Mouse (Mus musculus): ENCODE measurements around the gene Otud1.

Gene Otud1

DNA sequence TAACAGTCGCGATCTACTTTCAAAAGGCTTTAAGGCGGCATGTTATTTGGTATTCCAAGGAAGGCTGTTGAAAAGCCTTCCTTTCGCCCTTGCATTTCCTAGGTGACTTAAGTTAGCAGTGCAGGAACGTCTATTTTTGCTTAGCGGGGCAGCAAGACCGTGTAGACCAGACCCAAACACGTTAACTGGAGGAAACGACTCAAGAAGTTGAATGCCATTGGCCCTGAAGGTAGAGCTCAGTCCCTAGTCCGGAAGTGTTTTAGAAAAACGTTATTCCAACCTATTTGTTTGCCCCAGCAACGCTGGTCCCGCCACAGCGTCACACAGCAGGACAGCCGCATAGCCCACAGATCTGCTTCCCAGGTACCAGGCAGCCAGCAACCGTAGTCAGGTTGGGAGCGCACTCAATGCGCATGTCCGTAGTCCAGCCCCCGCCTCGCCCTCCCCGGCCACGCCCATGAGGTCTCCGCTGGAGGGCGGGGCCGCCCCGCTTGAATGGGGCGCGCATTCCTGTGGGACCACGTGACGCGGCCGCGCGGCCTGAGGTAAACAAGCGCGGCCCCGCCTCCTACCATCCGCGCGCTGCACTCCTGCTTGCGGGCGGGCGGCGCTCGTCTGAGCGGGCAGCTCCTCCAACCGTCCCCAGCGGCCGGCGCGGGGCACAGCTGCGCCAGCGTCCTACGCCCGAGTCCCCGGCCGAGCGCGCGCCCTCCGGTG is at the start of gene Otud1:
Gene Otud1, plus strand, starts transcription at position 595 of the 717 bp plus-strand sequence.
- peak; percentile 99 for DNase-seq

DNA sequence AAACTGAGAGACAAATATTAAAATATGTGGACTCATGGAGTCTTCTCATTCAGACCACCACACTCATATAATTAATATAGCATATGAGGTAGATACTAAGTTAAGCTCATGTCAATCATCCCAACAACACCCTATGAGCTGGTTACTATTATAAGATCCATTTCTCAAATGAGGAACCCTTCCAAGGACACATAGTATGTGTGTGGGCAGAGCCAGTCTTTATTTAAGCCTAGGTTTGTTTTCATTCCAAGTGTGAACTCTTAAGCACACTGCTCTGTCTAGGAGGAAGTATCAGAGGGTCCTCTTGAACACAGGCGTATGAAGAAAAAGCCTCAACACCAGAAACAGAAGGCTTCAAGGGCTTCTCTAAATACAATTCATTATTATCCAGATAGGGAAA is 49.7 kb upstream of the Otud1 start:
- DNase-seq = no peak

- no peak for DNase-seq
Measured at GRCm38 (mm10) chr2:19608410-19609073, 49.0 kb upstream of the Otud1 start.

GRCm38 (mm10) chr2:19622041-19622440 is 35.5 kb upstream of the Otud1 start:
- DNase-seq = no peak

DNA sequence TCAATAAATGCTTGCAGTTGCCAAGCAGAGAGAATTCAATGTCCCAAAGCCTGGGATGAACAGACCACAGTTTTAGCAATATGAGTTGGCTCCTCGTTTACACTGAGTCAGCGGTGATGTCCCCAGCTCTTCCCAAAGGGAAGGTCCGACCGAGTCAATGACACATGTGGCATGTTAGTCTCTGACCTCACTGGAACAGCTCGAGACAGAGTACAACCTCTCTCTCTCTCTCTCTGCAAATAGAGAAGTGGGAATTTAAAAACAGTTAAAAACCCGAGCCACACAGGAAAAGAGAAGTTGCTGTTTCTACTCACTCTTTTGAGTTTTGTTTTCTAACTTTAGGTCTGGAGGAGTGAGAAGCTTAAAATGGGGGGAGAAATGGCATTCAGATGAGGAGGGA is 30.5 kb upstream of the Otud1 start:
- no peak for DNase-seq

DNA sequence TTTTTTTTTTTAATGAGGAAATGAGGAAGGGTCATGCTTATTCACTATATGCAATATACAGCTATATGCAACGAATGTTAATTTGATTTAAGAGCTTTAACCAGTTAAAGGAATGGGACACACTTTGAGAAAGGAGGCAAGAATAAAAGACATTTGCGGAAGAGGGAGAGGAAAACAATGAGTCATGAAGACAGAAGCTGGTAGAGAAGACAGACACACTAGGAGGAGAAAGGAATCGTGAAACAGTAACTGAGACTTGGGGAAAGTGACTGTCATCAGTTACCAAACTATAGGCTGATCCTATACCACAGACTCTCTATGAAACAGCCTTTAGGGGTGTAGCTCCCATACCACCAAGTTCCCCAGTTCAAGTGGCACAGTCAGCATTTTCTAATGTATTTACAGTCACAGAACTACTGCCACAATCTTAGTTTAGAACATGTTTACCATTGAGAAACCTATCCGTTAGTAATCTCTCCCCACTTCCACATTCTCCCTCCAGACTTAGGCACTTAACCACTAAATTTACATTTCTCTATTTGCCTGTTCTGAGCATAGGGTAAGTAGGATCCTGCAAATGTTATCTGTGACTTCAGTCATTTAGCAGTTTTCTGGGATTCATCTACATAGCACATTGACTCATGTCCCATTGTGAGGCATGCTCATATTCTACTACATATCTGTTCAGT is 29.5 kb upstream of the Otud1 start:
- no peak for DNase-seq

DNA sequence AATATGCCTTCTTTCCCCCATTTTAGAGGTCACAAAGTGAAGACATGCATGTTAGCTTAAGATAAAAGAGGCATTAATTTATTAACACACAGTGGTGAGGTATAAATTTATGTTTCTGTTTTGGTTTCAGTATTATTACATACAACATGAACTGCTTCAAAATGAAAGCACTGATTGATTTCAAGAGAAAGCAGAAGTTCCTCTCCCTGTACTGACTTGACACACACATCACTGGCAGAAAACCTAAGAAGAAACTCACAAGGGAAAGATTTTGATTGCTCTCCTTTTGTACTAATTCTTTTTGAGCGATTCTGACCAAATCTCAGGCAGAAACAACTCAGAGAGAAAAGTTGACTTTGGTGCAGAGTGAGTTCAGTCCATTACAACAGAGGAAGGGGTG is 27.0 kb upstream of the Otud1 start:
- no peak for DNase-seq

- no peak for DNase-seq
Measured at GRCm38 (mm10) chr2:19633406-19633920, 24.1 kb upstream of the Otud1 start.

DNA sequence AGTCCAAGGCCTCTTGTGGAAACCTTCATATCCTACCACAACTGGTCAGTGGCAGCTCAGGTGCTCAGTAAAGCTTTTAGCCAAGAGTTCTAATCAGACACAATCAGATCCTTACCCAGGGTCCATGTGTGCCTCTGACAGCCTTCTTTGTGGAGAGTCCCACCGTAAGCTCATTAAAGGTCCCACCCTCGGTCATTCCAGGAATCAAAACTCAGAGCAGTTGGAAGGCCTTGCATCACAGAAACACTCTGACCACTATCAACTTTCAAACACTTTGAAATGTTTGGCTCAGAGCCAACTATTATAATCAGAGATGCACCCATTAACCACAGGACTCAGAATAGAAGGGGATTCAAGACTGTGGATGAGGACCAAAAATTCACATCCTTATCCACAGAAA is 12.4 kb upstream of the Otud1 start:
- DNase-seq = no peak

GRCm38 (mm10) chr2:19646144-19646543 is 11.4 kb upstream of the Otud1 start:
- no peak for DNase-seq

DNA sequence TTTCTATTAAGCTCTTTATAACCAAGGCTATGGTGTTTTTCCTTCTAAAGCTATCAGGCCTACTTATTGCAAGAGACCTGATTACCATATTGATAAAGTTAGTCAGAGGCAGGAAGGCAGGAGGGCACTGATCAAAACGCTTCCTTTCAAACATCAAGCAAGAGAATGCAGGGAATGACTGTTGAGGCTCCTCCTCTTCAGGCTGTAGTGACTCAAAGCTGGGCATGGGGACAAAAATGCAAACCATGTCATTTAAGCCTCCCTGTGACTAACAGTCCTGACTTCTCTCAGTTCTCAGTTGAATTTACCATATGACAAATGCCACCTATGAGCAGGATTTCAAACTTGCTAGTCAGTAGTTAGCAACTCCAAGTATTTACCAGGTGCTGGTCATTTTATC is 10.6 kb upstream of the Otud1 start:
- DNase-seq = peak; percentile 39

GRCm38 (mm10) chr2:19656436-19656835 is 1.1 kb upstream of the Otud1 start:
- DNase-seq = peak; percentile 27

GRCm38 (mm10) chr2:19657881-19658589 is 483 bp downstream of the Otud1 start:
- peak; percentile 77 for DNase-seq

- peak; percentile 48 for DNase-seq
Measured at GRCm38 (mm10) chr2:19658661-19659384, 1.3 kb downstream of the Otud1 start.

GRCm38 (mm10) chr2:19660875-19661274 is 3.3 kb downstream of the Otud1 start:
- no peak for DNase-seq

DNA sequence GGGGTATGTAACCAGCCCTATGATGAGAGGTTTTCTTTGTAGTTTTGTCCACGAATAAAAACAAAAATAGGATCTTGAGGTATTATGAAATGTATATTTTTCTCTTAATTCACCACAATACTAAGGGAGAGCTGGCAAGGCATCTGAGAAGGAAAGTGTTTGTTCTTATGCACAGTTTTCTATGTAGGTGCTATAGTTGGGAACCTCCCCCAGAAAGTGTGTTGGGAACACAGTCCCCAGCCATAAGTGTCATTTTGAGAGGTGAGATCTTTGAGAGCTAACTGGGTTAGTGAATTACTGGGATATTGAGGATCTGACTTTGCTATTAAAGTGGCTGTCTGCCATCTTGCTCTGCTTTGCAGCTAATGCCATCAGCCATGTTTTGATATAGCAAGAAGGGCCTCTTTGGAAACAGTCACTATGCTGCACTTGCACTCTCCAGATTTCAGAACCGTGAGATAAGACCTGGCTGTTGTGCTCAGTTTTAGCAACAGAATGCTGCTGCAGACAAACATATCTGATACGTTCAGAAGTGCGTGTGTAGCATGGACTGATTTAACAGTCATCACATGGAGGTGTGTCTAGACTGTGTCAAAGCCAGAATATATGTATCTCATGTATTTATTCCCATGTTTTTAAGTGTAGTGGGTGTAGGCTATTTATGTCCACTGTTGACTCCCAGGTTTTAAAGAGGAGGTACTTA is 5.7 kb downstream of the Otud1 start:
- DNase-seq = no peak

GRCm38 (mm10) chr2:19664147-19664546 is 6.6 kb downstream of the Otud1 start:
- DNase-seq = no peak

DNA sequence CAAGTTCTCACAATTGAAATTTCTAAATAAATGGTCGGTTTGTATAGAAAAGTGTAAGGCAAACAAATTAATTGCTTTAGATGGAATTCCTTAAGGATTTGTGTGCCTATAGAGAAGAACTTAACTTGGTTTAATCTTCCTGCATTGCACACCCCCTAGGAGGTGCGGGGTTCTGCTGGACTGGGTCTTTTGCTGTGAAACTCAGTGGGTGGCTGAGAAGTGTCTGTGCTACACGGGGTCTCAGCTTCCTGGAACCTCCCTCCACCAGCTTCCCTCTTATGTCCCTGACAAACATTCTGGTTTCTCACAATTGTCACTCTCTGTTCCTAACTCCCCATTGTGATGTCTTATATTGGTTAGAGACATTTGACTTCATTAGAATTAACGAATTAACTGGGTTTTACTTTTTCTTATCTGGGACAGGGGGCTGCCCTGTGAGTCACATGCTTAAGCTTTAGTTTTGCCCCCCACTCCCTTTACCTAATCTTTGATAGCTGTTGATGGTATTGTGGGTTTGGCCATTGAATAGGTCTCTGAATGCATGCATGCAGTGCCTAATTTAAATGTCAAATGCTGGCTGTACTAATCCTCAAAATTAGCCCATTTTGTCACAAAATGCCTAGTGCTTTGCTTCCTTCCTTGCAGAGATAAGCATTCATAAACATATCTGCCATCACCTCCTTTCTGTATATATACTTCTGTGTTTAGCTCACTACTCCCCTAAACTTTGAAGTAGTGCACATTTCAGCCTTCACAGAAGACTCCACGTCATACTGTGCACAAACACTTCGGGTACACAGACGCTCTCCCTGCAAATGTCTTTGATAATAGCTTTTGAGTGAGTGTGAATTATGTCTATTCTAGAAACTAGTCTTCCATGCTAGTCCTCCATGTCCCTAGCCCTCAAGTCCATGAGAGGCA is 7.3 kb downstream of the Otud1 start:
- DNase-seq = no peak

DNA sequence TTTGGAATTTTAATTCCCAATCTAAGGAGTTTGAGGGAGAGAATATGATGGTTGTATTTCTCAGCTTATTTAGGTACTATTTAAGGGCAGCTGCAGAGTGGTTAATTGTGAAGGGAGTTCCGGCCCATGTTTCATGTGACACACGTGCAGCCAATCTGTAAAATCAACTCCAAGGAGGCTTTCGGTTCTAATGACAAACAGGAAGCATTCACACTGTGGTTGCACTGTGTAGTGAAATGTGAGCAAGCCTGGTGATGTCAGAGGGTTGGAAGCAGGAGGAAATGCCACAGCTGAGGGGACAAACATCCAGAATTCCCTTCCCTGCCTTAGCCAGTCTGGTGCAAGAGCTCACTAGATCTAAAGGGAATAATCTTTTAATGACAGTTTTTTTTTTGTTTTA is 8.3 kb downstream of the Otud1 start:
- peak; percentile 43 for DNase-seq

- no peak for DNase-seq
Measured at GRCm38 (mm10) chr2:19670851-19671688, 13.5 kb downstream of the Otud1 start.

Measured in kidney, postnatal 10 days (tissue).